Mouse (Mus musculus) embryonic facial prominence, embryonic 15.5 days (tissue): ENCODE data around the gene Pcsk2. TPM values are rescaled to one million over a fixed set of nuclear protein-coding genes. Genes with fewer than 3 reads are reported as not detected.

Experiments
- ATAC-seq: fragments of 200-750 bp; cut with Nextera tagmentation; 2 replicates; pipeline ENCODE4 v1.8.0; 2017; ENCODE audit warnings: low read depth, moderate TSS enrichment; ENCODE audit not compliant: insufficient number of reproducible peaks, low FRiP score, low TSS enrichment
- H3K27ac ChIP-seq: fragments of 300-500 bp; sonication (generic); replicated peaks from 2 replicates; pipeline ENCODE4 v1.5.1; 2015; ENCODE audit warnings: mild to moderate bottlenecking, inconsistent platforms
- H3K27me3 ChIP-seq: fragments of 300-500 bp; sonication (generic); 2 replicates; pipeline ENCODE4 v1.6.1; 2015; ENCODE audit warnings: inconsistent platforms
- H3K36me3 ChIP-seq: fragments of 300-500 bp; sonication (generic); 2 replicates; pipeline ENCODE4 v1.6.1; 2015; ENCODE audit warnings: mild to moderate bottlenecking, inconsistent platforms
- H3K4me1 ChIP-seq: fragments of 300-500 bp; sonication (generic); 2 replicates; pipeline ENCODE4 v1.6.1; 2015; ENCODE audit warnings: inconsistent platforms
- H3K4me2 ChIP-seq: fragments of 300-500 bp; sonication (generic); replicated peaks from 2 replicates; pipeline ENCODE4 v1.6.1; 2015; ENCODE audit warnings: mild to moderate bottlenecking, inconsistent platforms
- H3K4me3 ChIP-seq: fragments of 300-500 bp; sonication (generic); replicated peaks from 2 replicates; pipeline ENCODE4 v1.5.1; 2015; ENCODE audit warnings: mild to moderate bottlenecking, inconsistent platforms
- H3K9ac ChIP-seq: fragments of 300-500 bp; sonication (generic); 2 replicates; pipeline ENCODE4 v1.6.1; 2015; ENCODE audit warnings: inconsistent platforms
- H3K9me3 ChIP-seq: fragments of 300-500 bp; sonication (generic); replicated peaks from 2 replicates; pipeline ENCODE4 v1.6.1; 2016; ENCODE audit warnings: inconsistent platforms
- WGBS: fragments of 180-500 bp; shearing (Covaris S2); methylation state at CpG from one replicate; pipeline ENCODE4 v1.1.7; 2015; 5-methylcytosine and 5-hydroxymethylcytosine counted together
- polyA plus RNA-seq: library from polyadenylated mRNA; unstranded; fragments of >200 nt; fragmentation: Nextera tagmentation; extraction: Ambion mirVana; gene quantifications from 2 replicates; pipeline ENCODE4 v1.2.1, GENCODE M21; 2015

Pcsk2 gene
- polyA plus RNA-seq, 1 experiment from 2014 or later = 1.8 TPM

- Histone ChIP-seq H3K27ac (no peak overlapping the region), H3K27me3 (no peaks in the 10 kb centered on the region), H3K4me3 (no peak overlapping the region), H3K4me1 (no peaks in the 10 kb centered on the region), H3K36me3 (no peaks in the 10 kb centered on the region), H3K4me2 (no peak overlapping the region), H3K9me3 (no peaks in the 10 kb centered on the region), H3K9ac (no peak overlapping the region)
- 77% methylated on average over 6 of the region's 6 CpGs for WGBS
- ATAC-seq = no peak
These were observed 39.4 kb downstream of the Pcsk2 start for GRCm38 (mm10) chr2:143585341-143585740.

DNA sequence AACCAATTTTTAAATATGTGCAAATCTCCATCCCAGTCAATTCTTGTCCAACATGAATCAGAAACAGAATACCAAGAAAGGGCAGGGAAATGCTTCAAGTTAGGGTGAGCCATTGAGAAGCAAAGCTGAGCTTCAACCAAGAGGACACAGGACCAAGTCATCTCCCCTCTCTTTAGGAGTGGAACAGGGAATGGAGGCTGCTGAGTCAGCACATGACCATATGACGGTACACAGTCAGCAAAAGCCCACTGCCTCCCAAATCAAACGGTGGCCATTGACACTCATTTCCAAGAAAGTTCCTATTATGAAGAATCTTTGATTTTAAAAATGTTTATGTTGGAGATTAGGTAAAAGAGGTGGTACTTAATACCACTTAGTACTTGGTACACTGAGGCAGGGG is 44.4 kb downstream of the Pcsk2 start:
- Histone ChIP-seq H3K4me3 (no peak overlapping the region), H3K4me2 (no peak overlapping the region), H3K27me3 (no peaks in the 10 kb centered on the region), H3K36me3 (no peaks in the 10 kb centered on the region), H3K27ac (no peak overlapping the region), H3K4me1 (no peaks in the 10 kb centered on the region), H3K9ac (no peak overlapping the region), H3K9me3 (no peaks in the 10 kb centered on the region)
- no peak for ATAC-seq
- WGBS = 86% methylated on average over 2 of the region's 2 CpGs

- H3K27me3 ChIP-seq = no peaks in the 10 kb centered on the region
- WGBS = 62% methylated on average over 3 of the region's 3 CpGs
- ATAC-seq = no peak
- H3K4me1 ChIP-seq = no peaks in the 10 kb centered on the region
- no peak overlapping the region for H3K9ac ChIP-seq
- no peaks in the 10 kb centered on the region for H3K9me3 ChIP-seq
- H3K4me2 ChIP-seq = no peak overlapping the region
- H3K4me3 ChIP-seq = no peak overlapping the region
- no peaks in the 10 kb centered on the region for H3K36me3 ChIP-seq
- no peak overlapping the region for H3K27ac ChIP-seq
These were observed 57.1 kb downstream of the Pcsk2 start for GRCm38 (mm10) chr2:143603071-143603470.

DNA sequence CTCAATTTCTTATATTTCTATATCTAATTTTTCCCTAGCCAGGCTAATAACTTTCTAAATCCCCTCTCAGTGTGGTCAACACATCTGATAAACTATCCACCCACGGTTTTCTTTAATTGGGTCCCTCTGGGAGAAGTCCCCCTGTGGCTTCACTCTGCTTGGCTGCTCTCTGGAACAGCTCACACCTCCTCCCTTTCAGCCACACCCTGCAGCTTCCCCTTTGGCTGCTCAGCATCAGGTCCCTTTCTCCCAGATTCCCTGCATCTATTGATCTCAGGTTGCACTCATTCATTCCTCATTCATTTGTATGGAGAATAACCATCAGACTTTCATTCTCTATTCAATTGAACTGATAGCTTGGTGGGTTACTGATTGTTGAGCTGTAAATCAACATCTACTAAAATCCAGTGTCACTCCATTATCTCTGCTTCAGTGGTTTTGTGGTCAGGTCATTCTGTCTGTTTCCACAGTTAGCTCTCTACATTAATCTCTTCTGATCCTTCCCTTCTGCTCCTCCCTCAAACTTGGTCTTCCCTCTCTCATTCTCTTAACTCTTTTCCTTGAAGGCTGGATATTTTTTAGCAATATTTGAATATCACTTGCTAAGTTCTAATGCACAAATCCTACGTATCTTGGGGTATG is 58.0 kb downstream of the Pcsk2 start:
- no peak overlapping the region for H3K4me3 ChIP-seq
- H3K27ac ChIP-seq = no peak overlapping the region
- no peaks in the 10 kb centered on the region for H3K36me3 ChIP-seq
- WGBS = 47% methylated on average over 2 of the region's 2 CpGs
- no peaks in the 10 kb centered on the region for H3K27me3 ChIP-seq
- no peak overlapping the region for H3K4me2 ChIP-seq
- no peaks in the 10 kb centered on the region for H3K4me1 ChIP-seq
- no peaks in the 10 kb centered on the region for H3K9me3 ChIP-seq
- ATAC-seq = no peak
- no peak overlapping the region for H3K9ac ChIP-seq

DNA sequence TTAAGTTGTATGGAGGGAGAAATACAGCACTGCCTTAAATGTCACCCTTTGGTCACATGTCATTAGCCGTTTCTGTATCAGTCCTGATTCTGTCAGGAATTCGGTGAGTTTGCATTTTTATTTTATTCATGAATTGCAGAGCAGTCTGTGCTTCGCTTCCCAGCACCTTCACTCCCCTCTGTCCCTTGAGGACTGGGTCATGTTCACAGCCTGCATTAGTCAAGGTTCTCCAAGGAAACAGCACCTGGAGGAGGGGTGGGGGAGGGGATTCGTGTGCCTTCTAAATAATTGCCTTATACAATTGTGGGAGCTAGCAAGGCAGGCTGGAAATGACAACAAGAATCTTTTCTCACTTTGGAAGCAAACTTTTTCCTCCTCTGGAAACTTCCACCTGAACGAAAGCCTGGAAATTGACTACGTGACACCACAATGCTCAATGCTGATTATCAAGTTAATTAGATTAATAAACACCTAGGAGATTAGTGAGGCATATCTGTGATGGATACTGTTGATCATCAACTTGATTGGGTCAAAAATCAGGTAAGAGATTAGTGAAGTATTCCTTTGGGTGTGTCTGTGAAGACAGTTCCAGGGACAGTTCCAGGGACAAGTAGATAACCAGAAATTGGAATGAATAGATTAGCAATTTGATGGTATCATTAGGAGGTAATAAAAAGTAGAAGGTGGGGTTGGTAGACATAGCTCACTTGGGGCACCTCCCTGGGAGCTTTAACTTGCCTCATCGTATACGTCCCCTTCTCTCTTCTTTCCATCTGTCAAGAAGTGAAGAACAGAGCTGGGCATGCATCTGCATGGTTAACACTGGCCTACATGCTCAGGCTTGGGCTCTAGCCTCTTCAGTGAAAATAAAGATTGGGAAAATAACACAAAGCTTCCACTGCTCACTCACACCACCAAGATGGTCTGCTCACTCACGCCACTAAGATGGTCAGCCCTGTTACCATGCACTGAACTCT is 64.7 kb downstream of the Pcsk2 start:
- H3K36me3 ChIP-seq = no peaks in the 10 kb centered on the region
- no peak for ATAC-seq
- no peaks in the 10 kb centered on the region for H3K9me3 ChIP-seq
- no peak overlapping the region for H3K4me2 ChIP-seq
- 66% methylated on average over 9 of the region's 9 CpGs for WGBS
- no peak overlapping the region for H3K9ac ChIP-seq
- no peak overlapping the region for H3K27ac ChIP-seq
- no peak overlapping the region for H3K4me3 ChIP-seq
- no peaks in the 10 kb centered on the region for H3K4me1 ChIP-seq
- H3K27me3 ChIP-seq = no peaks in the 10 kb centered on the region

DNA sequence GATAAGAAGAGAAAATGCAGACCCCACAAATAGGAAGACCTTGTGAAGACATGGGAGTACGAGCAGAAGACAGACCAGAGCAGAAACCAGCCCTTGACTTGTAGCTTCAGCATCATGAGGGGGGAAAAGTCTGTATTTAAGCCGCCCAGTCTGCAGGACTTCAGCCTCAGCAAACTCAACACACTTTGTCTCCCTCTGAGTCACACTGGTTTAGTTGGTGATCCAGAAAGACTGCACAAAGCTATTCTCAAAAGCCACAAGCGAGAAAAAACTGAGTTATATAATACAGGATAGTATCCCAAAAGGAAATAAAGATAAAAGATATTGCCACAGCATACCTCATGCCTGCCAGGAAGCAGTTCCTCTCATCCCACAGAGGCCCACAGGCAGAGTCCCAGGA is 67.5 kb downstream of the Pcsk2 start:
- WGBS = 73% methylated on average over 3 of the region's 3 CpGs
- H3K36me3 ChIP-seq = no peaks in the 10 kb centered on the region
- no peak overlapping the region for H3K27ac ChIP-seq
- H3K9me3 ChIP-seq = no peaks in the 10 kb centered on the region
- H3K27me3 ChIP-seq = no peaks in the 10 kb centered on the region
- H3K4me1 ChIP-seq = no peaks in the 10 kb centered on the region
- no peak overlapping the region for H3K9ac ChIP-seq
- no peak overlapping the region for H3K4me3 ChIP-seq
- no peak for ATAC-seq
- H3K4me2 ChIP-seq = no peak overlapping the region

GRCm38 (mm10) chr2:143614775-143615174 is 68.8 kb downstream of the Pcsk2 start:
- Histone ChIP-seq H3K4me3 (no peak overlapping the region), H3K36me3 (no peaks in the 10 kb centered on the region), H3K4me2 (no peak overlapping the region), H3K27ac (no peak overlapping the region), H3K4me1 (no peaks in the 10 kb centered on the region), H3K9me3 (no peaks in the 10 kb centered on the region), H3K9ac (no peak overlapping the region), H3K27me3 (no peaks in the 10 kb centered on the region)
- WGBS = 57% methylated on average over 5 of the region's 5 CpGs
- 0 out of 2 replicates have a peak, but pooled peaks have one; percentile 29 for ATAC-seq

GRCm38 (mm10) chr2:143620916-143621315 is 75.0 kb downstream of the Pcsk2 start:
- no peaks in the 10 kb centered on the region for H3K36me3 ChIP-seq
- H3K9me3 ChIP-seq = no peaks in the 10 kb centered on the region
- H3K9ac ChIP-seq = no peak overlapping the region
- ATAC-seq = no peak
- no peak overlapping the region for H3K4me3 ChIP-seq
- 47% methylated on average over 3 of the region's 3 CpGs for WGBS
- no peaks in the 10 kb centered on the region for H3K27me3 ChIP-seq
- H3K27ac ChIP-seq = no peak overlapping the region
- no peaks in the 10 kb centered on the region for H3K4me1 ChIP-seq
- H3K4me2 ChIP-seq = no peak overlapping the region

- no peak overlapping the region for H3K4me3 ChIP-seq
- no peak overlapping the region for H3K9ac ChIP-seq
- H3K9me3 ChIP-seq = no peaks in the 10 kb centered on the region
- H3K27ac ChIP-seq = no peak overlapping the region
- no peaks in the 10 kb centered on the region for H3K36me3 ChIP-seq
- H3K4me2 ChIP-seq = no peak overlapping the region
- no peak for ATAC-seq
- no peaks in the 10 kb centered on the region for H3K27me3 ChIP-seq
- 60% methylated on average over 3 of the region's 3 CpGs for WGBS
- no peaks in the 10 kb centered on the region for H3K4me1 ChIP-seq
These were observed 78.0 kb downstream of the Pcsk2 start for GRCm38 (mm10) chr2:143623916-143624315.

DNA sequence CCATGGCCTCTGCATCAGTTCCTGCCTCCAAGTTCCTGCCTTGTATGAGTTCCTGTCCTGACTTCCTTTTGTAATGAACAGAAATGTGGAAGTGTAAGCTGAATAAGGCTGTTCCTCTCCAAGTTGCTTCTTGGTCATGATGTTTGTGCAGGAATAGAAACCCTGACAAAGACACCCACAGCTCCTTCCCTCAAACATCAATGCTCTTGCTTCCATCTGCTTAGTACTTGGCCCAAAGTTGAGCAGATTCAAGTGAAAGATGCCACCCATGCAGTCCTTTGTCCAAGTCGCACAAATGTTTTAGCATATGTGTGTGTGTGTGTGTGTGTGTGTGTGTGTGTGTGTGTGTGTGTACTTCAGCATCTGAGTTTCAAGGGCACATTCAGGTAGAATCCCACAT is 97.3 kb downstream of the Pcsk2 start:
- Histone ChIP-seq H3K4me2 (no peak overlapping the region), H3K4me3 (no peak overlapping the region), H3K9ac (no peak overlapping the region), H3K36me3 (no peaks in the 10 kb centered on the region), H3K27me3 (no peaks in the 10 kb centered on the region), H3K27ac (no peak overlapping the region), H3K9me3 (no peaks in the 10 kb centered on the region), H3K4me1 (no peaks in the 10 kb centered on the region)
- WGBS = 78% methylated on average over 1 of the region's 1 CpGs
- no peak for ATAC-seq

DNA sequence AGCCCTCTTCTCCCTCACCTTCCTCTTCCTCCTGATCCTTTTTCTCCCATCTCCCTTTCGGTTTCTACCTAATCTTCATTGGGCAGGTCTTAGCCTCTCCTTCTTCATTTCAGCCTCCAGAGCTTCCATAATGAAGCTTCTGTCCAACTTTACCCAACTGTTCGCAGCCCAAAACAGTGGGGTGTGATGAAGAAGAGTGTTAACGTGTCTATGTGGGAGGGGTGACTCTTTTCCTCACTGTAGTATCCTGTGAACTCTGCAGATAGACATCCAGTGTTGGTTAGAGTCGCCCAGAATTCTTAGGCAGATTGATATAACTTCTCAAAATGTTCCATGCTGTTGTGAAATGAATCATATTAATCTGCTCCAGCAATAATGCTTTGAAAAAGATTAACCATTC is 98.4 kb downstream of the Pcsk2 start:
- Histone ChIP-seq H3K9me3 (no peaks in the 10 kb centered on the region), H3K4me1 (no peaks in the 10 kb centered on the region), H3K36me3 (no peaks in the 10 kb centered on the region), H3K4me2 (no peak overlapping the region), H3K9ac (no peak overlapping the region), H3K4me3 (no peak overlapping the region), H3K27ac (no peak overlapping the region), H3K27me3 (no peaks in the 10 kb centered on the region)
- no peak for ATAC-seq
- WGBS = 75% methylated on average over 4 of the region's 4 CpGs
